ENCODE assay signal across 22 mouse cellular contexts in the genomic region with DNA sequence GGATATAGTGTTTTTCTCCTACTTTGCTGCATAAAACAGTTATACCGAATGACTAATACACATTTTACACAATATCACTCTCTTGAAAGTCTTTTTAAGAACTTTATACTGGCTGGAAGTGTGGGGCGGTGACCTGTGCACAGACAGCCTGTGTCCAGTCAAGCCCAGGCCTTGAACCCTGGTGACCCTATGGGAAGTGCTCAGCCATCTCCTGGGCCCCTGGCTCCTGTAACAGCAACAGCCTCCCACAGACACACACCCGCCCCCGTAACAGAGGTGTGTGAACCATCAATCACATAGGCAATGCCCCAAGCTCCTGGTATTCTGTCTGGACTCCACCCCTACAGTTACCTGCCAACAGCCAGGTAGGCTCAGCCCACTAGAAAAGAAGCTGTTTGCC.
DNase-seq lines count a peak whose midpoint lies in the region; ATAC-seq and TF ChIP-seq lines count a peak whose summit lies in the region.
"Had no signal": no experiment of that assay in that cellular context is flagged by ENCODE, and none has a peak within 500 bp of the region (broad histone marks: within the 10 kb centered on the region; RNA-seq: fewer than 3 reads in every experiment).

No protein-coding gene starts in this region.

- no peak for TF ChIP-seq POLR2A in kidney, adult 2 months (IDR thresholded peaks at IDR 0.05; ENCODE audit: low read depth, low read length)

- H3K4me1 ChIP-seq in kidney, embryonic 14.5 days (ENCODE audit: control insufficient read depth, insufficient read depth, low read length): no peaks in the 10 kb centered on the region
- no peaks in the 10 kb centered on the region for H3K4me1 ChIP-seq in kidney, embryonic 15.5 days
- no peaks in the 10 kb centered on the region for H3K4me1 ChIP-seq in kidney, embryonic 16.5 days (ENCODE audit: insufficient read depth, low read length)
- no peaks in the 10 kb centered on the region for H3K4me1 ChIP-seq in kidney, adult 2 months (ENCODE audit: control insufficient read depth, insufficient read depth, low read length)
- H3K4me1 ChIP-seq in kidney, postnatal 0 days (replicated peaks; ENCODE audit: insufficient read depth, low read length): no peaks in the 10 kb centered on the region

- no peaks in the 10 kb centered on the region for H3K9me3 ChIP-seq in kidney, embryonic 14.5 days (ENCODE audit: control insufficient read depth, low read length)
- no peaks in the 10 kb centered on the region for H3K9me3 ChIP-seq in kidney, embryonic 15.5 days (replicated peaks)
- H3K9me3 ChIP-seq in kidney, embryonic 16.5 days (ENCODE audit: low read length): no peaks in the 10 kb centered on the region
- H3K9me3 ChIP-seq in kidney, postnatal 0 days (replicated peaks; ENCODE audit: low read length): no peaks in the 10 kb centered on the region
- H3K9me3 ChIP-seq: G1E had no signal

- no peak overlapping the region for H3K9ac ChIP-seq in kidney, embryonic 14.5 days (ENCODE audit: low read depth, low read length)
- H3K9ac ChIP-seq in kidney, embryonic 15.5 days: no peak overlapping the region
- no peak overlapping the region for H3K9ac ChIP-seq in kidney, embryonic 16.5 days (replicated peaks; ENCODE audit: low read length)
- H3K9ac ChIP-seq in kidney, postnatal 0 days (ENCODE audit: low read depth, low read length): no peak overlapping the region

- no peak overlapping the region for H3K4me2 ChIP-seq in kidney, embryonic 14.5 days (replicated peaks; ENCODE audit: low read depth, low read length)
- no peak overlapping the region for H3K4me2 ChIP-seq in kidney, embryonic 15.5 days
- no peak overlapping the region for H3K4me2 ChIP-seq in kidney, embryonic 16.5 days (replicated peaks; ENCODE audit: low read depth, low read length)
- no peak overlapping the region for H3K4me2 ChIP-seq in kidney, postnatal 0 days (ENCODE audit: low read length)

- no peak for TF ChIP-seq CTCF in kidney, adult 2 months (conservative IDR thresholded peaks at IDR 0.05; ENCODE audit: insufficient read depth, insufficient read length, low read depth, low read length)
- TF ChIP-seq CTCF in kidney, postnatal 0 days (IDR thresholded peaks at IDR 0.05; ENCODE audit: low read depth): no peak

- H3K27ac ChIP-seq in kidney, embryonic 14.5 days (ENCODE audit: low read depth, low read length): no peak overlapping the region
- no peak overlapping the region for H3K27ac ChIP-seq in kidney, embryonic 15.5 days
- no peak overlapping the region for H3K27ac ChIP-seq in kidney, embryonic 16.5 days (ENCODE audit: low read length)
- H3K27ac ChIP-seq in kidney, adult 2 months (ENCODE audit: insufficient read depth, low read depth, low read length): no peak overlapping the region
- H3K27ac ChIP-seq in kidney, postnatal 0 days: no peak overlapping the region

- no peaks in the 10 kb centered on the region for H3K36me3 ChIP-seq in kidney, embryonic 14.5 days (ENCODE audit: control insufficient read depth, insufficient read depth, low read length)
- H3K36me3 ChIP-seq in kidney, embryonic 15.5 days: no peaks in the 10 kb centered on the region
- no peaks in the 10 kb centered on the region for H3K36me3 ChIP-seq in kidney, embryonic 16.5 days (ENCODE audit: insufficient read depth, low read length)
- no peaks in the 10 kb centered on the region for H3K36me3 ChIP-seq in kidney, adult 2 months (ENCODE audit: control insufficient read depth, insufficient read depth, low read length)
- no peaks in the 10 kb centered on the region for H3K36me3 ChIP-seq in kidney, postnatal 0 days (ENCODE audit: insufficient read depth, low read length)
- H3K36me3 ChIP-seq: G1E had no signal

- ATAC-seq in kidney, embryonic 14.5 days (ENCODE audit: low FRiP score, low TSS enrichment): peak; percentile 55; the same call in 1 of the 2 replicates
- peak; percentile 71; the same call in 1 of the 2 replicates for ATAC-seq in kidney, embryonic 15.5 days (replicated peaks; ENCODE audit: low FRiP score)
- peak; percentile 51; the same call in 1 of the 2 replicates for ATAC-seq in kidney, embryonic 16.5 days (ENCODE audit: low FRiP score, low TSS enrichment)
- ATAC-seq in kidney, postnatal 0 days (replicated peaks; ENCODE audit: low FRiP score, low read depth): peak; percentile 52; the same call in 1 of the 2 replicates
- ATAC-seq: activated CD4-positive, CD25-positive, alpha-beta regulatory T cell, adult 4 months; CD4-positive, CD25-positive, alpha-beta regulatory T cell, adult 4 months; Patski had no signal

- WGBS in kidney, embryonic 14.5 days: 47% methylated on average over 4 of the region's 4 CpGs
- 52% methylated on average over 4 of the region's 4 CpGs for WGBS in kidney, embryonic 15.5 days
- 49% methylated on average over 4 of the region's 4 CpGs for WGBS in kidney, embryonic 16.5 days
- WGBS in kidney, adult 2 months: 47% methylated on average over 4 of the region's 4 CpGs
- 60% methylated on average over 4 of the region's 4 CpGs for WGBS in kidney, postnatal 0 days

- H3K4me3 ChIP-seq in kidney, embryonic 14.5 days (ENCODE audit: low read length): no peak overlapping the region
- no peak overlapping the region for H3K4me3 ChIP-seq in kidney, embryonic 15.5 days (replicated peaks)
- no peak overlapping the region for H3K4me3 ChIP-seq in kidney, embryonic 16.5 days (ENCODE audit: low read length)
- no peak overlapping the region for H3K4me3 ChIP-seq in kidney, adult 2 months (ENCODE audit: insufficient read depth, low read depth, low read length)
- H3K4me3 ChIP-seq in kidney, postnatal 0 days (replicated peaks; ENCODE audit: low read depth, low read length): no peak overlapping the region

- no peak for DNase-seq in kidney, adult 9 months
- no peak for DNase-seq in kidney, postnatal 25 days
- no peak for DNase-seq in kidney, adult 2 months
- DNase-seq in kidney, postnatal 0 days (ENCODE audit: low spot score): no peak
- DNase-seq in kidney, adult 18-20 months: no peak
- DNase-seq: adrenal gland, adult 2 months; adrenal gland, adult 8-10 months; adrenal gland, postnatal 10 days; adrenal gland, postnatal 14 days; adrenal gland, postnatal 25 days; adrenal gland, postnatal 36 days; B cell, adult 2 months; cerebellum, adult 11 months; cerebellum, adult 11-12 months had no signal

- H3K27me3 ChIP-seq in kidney, embryonic 14.5 days (ENCODE audit: control insufficient read depth, insufficient read depth, low read length): no peaks in the 10 kb centered on the region
- H3K27me3 ChIP-seq in kidney, embryonic 15.5 days: no peaks in the 10 kb centered on the region
- no peaks in the 10 kb centered on the region for H3K27me3 ChIP-seq in kidney, embryonic 16.5 days (ENCODE audit: insufficient read depth, low read length)
- no peaks in the 10 kb centered on the region for H3K27me3 ChIP-seq in kidney, adult 2 months (replicated peaks; ENCODE audit: control insufficient read depth, insufficient read depth, low read length)
- H3K27me3 ChIP-seq in kidney, postnatal 0 days (ENCODE audit: insufficient read depth, low read length): no peaks in the 10 kb centered on the region
- H3K27me3 ChIP-seq: CH12.LX, Patski had no signal
